Mouse (Mus musculus) intestine, postnatal 0 days (tissue): Measurements from ENCODE around the gene Gm10197. TPM values are rescaled to one million over a fixed set of nuclear protein-coding genes. Genes with fewer than 3 reads are reported as not detected.

Experiments used
- ATAC-seq: fragments of 200-750 bp; cut with Nextera tagmentation; 2 replicates; pipeline ENCODE4 v1.8.0; 2017; ENCODE audit warnings: mild to moderate bottlenecking, moderate TSS enrichment, moderate library complexity
- H3K27ac ChIP-seq: fragments of 300-500 bp; sonication (generic); 2 replicates; pipeline ENCODE4 v1.5.1; 2014; ENCODE audit warnings: mild to moderate bottlenecking, low read depth, low read length, moderate library complexity
- H3K27me3 ChIP-seq: fragments of 300-500 bp; sonication (generic); replicated peaks from 2 replicates; pipeline ENCODE4 v1.6.1; 2014; ENCODE audit warnings: low read length, mixed read lengths; ENCODE audit not compliant: control insufficient read depth, insufficient read depth
- H3K36me3 ChIP-seq: fragments of 300-500 bp; sonication (generic); 2 replicates; pipeline ENCODE4 v1.6.1; 2014; ENCODE audit warnings: mild to moderate bottlenecking, moderate library complexity; ENCODE audit not compliant: control insufficient read depth, insufficient read depth
- H3K4me1 ChIP-seq: fragments of 300-500 bp; sonication (generic); replicated peaks from 2 replicates; pipeline ENCODE4 v1.6.1; 2014; ENCODE audit warnings: antibody characterized with exemption, low read length, mixed read lengths; ENCODE audit not compliant: control insufficient read depth, insufficient read depth
- H3K4me2 ChIP-seq: fragments of 300-500 bp; sonication (generic); replicated peaks from 2 replicates; pipeline ENCODE4 v1.6.1; 2014; ENCODE audit warnings: low read depth, mild to moderate bottlenecking, moderate library complexity
- H3K4me3 ChIP-seq: fragments of 300-500 bp; sonication (generic); 2 replicates; pipeline ENCODE4 v1.5.1; 2014; ENCODE audit warnings: low read depth, low read length
- H3K9ac ChIP-seq: fragments of 300-500 bp; sonication (generic); 2 replicates; pipeline ENCODE4 v1.6.1; 2014; ENCODE audit warnings: mild to moderate bottlenecking, low read depth, low read length
- H3K9me3 ChIP-seq: fragments of 300-500 bp; sonication (generic); 2 replicates; pipeline ENCODE4 v1.6.1; 2016; ENCODE audit warnings: mixed run types; ENCODE audit not compliant: control insufficient read depth
- CTCF ChIP-seq: sonication (generic); IDR thresholded peaks from 2 replicates; pipeline ENCODE4 v1.5.1; 2016; ENCODE audit warnings: low read depth, mild to moderate bottlenecking, control low read depth, antibody characterized with exemption, moderate library complexity
- WGBS: fragments of 180-500 bp; shearing (Covaris S2); extraction: QIAGEN DNeasy Blood & Tissue Kit; methylation state at CpG from one replicate; pipeline ENCODE4 v1.1.7; 2014; 5-methylcytosine and 5-hydroxymethylcytosine counted together
- polyA plus RNA-seq: library from polyadenylated mRNA; unstranded; fragments of >200 nt; fragmentation: Nextera tagmentation; extraction: Ambion mirVana; gene quantifications from 2 replicates; pipeline ENCODE4 v1.2.1, GENCODE M21; 2015

Gm10197 gene
- polyA plus RNA-seq, 1 experiment from 2014 or later, result not detected

DNA sequence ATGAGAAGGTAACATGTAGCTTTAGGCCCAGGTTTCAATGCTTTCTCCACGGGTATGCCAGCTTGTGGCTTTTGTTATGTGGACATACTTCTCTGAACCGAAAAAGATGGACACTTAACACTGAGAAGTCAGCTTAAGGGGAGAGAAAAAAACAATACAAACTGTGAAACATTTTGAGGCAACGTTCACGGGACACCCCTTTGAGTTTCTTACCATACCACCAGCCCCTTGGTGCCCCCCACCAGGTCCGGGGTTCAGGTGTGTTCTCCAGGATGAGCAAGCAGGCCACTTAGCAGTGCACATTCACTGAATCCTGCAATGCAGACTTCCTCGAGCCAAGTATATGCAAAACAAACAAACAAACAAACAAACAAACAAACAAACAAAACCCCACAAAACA lies 46.7 kb downstream of the Gm10197 start:
- 63% methylated on average over 6 of the region's 6 CpGs for WGBS
- H3K27me3 ChIP-seq, result no peaks in the 10 kb centered on the region
- no peaks in the 10 kb centered on the region; the same call in 1 of the 2 replicates for H3K36me3 ChIP-seq
- no peak for TF ChIP-seq CTCF
- H3K9me3 ChIP-seq, result no peaks in the 10 kb centered on the region
- H3K9ac ChIP-seq, result no peak overlapping the region
- ATAC-seq, result no peak
- H3K4me3 ChIP-seq, result no peak overlapping the region
- H3K4me2 ChIP-seq, result no peak overlapping the region; the same call in 1 of the 2 replicates
- H3K27ac ChIP-seq, result 0 out of 2 replicates have a peak overlapping the region, but pooled peaks have one; percentile 15
- H3K4me1 ChIP-seq, result peaks cover 16% of the 10 kb centered on the region

DNA sequence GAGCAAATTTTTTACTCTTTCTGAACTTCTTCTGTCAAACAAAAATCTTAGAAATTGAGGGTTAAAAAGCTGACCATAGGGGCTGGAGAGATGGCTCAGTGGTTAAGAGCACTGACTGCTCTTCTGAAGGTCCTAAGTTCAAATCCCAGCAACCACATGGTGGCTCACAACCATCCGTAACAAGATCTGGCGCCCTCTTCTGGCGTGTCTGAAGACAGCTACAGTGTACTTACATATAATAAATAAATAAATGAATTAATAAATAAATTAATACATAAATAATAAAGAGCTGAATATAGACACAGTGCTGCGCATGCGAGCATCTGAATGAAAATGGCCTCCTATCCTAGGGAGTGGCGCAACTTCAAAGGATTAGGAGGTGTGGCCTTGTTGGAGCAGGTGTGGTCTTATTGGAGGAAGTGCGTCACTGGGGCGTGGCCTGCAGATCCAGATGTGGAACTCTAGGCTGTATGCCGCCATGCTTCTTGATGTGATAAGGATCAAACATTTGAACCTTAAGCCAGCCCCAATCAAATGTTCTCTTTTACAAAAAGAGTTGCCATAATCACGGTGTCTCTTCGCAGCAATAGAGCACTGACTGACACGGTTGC lies 49.0 kb downstream of the Gm10197 start:
- H3K9ac ChIP-seq, result no peak overlapping the region
- ATAC-seq, result no peak
- no peak overlapping the region for H3K4me2 ChIP-seq
- peak; percentile 39 for TF ChIP-seq CTCF
- H3K27me3 ChIP-seq, result no peaks in the 10 kb centered on the region
- H3K4me3 ChIP-seq, result no peak overlapping the region
- no peaks in the 10 kb centered on the region for H3K9me3 ChIP-seq
- H3K36me3 ChIP-seq, result no peaks in the 10 kb centered on the region; the same call in 1 of the 2 replicates
- no peak overlapping the region for H3K27ac ChIP-seq
- WGBS, result 86% methylated on average over 12 of the region's 12 CpGs
- peaks cover 23% of the 10 kb centered on the region for H3K4me1 ChIP-seq

Other genes with a start within 250 kb of the Gm10197 start
- 46.8 and 50.9 TPM in 2 replicates for gene Add3, start 231.3 kb downstream of the Gm10197 start, polyA plus RNA-seq
- 58.9 and 64.0 TPM in 2 replicates for gene Mxi1, start 61.2 kb downstream of the Gm10197 start, polyA plus RNA-seq
- 36.2 and 36.3 TPM in 2 replicates for gene Smndc1, start 18.8 kb upstream of the Gm10197 start, polyA plus RNA-seq
- gene Dusp5, start 157.3 kb upstream of the Gm10197 start, polyA plus RNA-seq, result 12.4 and 14.6 TPM in 2 replicates
- 105 and 125 TPM in 2 replicates for gene Nutf2-ps1, start 217.3 kb upstream of the Gm10197 start, polyA plus RNA-seq
- 24.4 and 24.9 TPM in 2 replicates for gene Smc3, start 228.6 kb upstream of the Gm10197 start, polyA plus RNA-seq